Mouse (Mus musculus) right cerebral cortex, postnatal 36 days (tissue): ENCODE measurements around the gene Ephb1.

ENCODE experiments used
- DNase-seq, 2 experiments: peaks; one replicate each; pipeline ENCODE4 v3.0.0; 2022; ENCODE audit warnings: low spot score in 2 of 2, mixed read lengths in 1 of 2

Gene Ephb1

DNA sequence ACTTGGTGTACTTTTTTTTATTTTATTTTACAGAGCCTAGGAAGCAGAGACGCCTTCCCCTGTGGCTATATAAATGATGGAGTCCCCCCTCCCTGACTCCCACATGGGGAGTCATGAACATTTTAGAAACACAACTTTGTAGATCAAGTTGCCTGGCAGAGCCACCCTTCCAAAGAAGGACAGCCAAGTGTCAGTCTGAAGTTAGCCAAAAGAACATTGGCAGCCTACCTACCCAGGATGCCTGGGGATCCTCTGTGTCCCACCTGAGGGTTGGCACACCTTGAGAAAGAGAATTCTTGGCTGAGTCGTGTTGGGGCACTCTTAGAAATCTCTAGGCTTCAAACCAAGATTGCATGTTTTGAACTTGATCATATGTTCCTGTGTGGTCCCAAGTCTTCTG lies 360.4 kb downstream of the Ephb1 start:
- DNase-seq: no peak

- no peak for DNase-seq
These were observed 363.7 kb downstream of the Ephb1 start for GRCm38 (mm10) chr9:101990836-101991235.

DNA sequence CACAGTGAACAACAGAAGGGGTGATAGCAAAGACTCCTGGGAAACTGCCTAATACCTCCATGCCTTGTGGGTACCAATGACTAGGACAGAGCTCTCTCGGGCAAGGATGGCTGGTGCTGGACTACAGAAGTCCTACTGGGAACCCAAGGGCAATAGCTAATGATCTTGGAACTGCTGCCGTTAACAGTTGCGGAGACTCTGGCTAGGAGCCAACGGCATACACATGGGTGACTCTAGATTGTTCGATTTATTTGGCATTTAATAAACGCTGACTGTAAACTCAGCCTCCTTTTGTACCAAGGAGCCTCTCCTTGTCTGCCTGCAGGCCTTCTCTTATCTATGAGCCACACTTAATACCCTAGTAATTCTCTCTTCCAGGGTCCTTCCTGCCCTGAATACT lies 364.5 kb downstream of the Ephb1 start:
- DNase-seq: no peak

GRCm38 (mm10) chr9:101986910-101987309 lies 367.6 kb downstream of the Ephb1 start:
- DNase-seq: no peak

GRCm38 (mm10) chr9:101982378-101982777 lies 372.1 kb downstream of the Ephb1 start:
- DNase-seq: no peak

GRCm38 (mm10) chr9:101981161-101981560 lies 373.3 kb downstream of the Ephb1 start:
- DNase-seq: no peak

GRCm38 (mm10) chr9:101976884-101977465 lies 377.5 kb downstream of the Ephb1 start:
- no peak for DNase-seq

DNA sequence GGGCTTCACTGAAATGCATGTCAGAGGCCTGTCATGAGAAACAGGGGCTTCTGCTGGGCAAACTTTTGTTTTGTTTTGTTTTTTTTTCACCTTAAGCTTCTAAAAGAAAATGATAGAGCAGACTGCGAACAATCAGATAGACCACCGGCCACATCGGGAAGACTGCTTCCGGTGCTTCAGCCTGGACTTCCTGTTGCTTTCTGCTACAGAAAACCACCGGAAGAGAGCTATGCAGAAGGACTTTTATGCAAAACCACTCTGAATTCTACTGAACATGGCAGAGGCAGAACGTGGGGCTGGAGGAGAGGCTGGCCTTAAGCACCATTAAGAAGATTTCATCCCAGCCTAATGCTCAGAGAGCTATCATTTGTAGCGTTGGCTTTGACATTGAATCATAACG lies 382.2 kb downstream of the Ephb1 start:
- DNase-seq: no peak

DNA sequence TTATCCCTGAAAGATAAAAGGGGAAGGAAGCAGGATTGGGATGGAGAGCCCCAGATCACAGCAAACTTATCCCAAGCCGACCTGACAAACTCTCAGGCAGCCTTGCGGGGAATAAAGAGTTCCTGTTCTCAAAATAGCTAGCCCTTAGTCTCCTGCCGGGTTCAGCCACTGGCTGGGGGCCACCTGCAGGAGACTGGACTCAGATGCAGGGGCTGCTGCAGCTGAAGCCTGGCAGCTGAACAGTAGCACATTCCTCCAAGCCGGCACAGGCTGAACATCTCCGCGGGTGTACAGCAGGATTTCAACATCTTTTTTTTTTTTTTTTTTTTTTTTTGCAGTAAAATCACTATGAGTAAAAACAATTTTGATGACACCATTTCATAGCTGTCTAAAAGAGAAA lies 382.7 kb downstream of the Ephb1 start:
- DNase-seq: no peak

DNA sequence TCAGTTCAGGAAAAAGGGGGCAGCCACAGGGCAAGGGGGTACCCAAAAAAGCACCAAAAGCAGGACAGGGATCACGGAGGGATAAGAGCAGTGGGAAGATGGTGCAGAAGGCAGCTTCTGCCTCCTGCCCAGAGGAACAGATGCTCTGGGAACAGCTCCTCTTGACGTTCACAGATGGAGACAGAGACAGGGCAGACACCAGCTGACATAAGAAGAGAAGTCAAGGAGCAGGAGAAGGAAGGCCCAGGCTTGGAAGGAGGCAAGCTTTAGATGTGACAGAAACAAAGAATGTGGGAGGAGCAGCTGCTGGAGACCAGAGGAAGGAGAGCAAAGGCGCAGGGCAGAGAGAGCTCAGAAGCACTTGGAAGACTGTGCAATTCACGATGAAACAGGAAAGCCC lies 398.3 kb downstream of the Ephb1 start:
- no peak for DNase-seq

GRCm38 (mm10) chr9:101954529-101954928 lies 400.0 kb downstream of the Ephb1 start:
- no peak for DNase-seq

DNA sequence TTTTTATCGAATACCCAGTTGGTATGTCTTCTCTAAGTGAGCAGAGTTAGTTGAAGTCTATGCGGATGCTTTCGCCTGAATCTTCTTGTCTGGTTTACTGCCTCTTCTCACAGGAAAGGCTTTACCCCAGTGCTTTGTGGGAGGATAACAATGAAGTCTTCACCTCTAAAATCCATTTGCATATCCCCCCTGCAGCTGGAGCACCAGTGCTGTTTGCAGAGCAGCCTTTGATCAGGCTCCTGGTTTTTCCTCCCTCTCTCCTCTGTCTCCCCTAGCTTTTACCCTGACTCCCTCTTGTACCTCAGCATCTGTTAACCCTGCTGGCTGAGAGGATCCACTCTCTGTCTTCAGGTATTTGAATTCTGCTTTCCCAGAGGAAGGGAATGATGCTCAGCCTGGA lies 404.4 kb downstream of the Ephb1 start:
- no peak for DNase-seq

GRCm38 (mm10) chr9:101945814-101946213 lies 408.7 kb downstream of the Ephb1 start:
- no peak for DNase-seq

DNA sequence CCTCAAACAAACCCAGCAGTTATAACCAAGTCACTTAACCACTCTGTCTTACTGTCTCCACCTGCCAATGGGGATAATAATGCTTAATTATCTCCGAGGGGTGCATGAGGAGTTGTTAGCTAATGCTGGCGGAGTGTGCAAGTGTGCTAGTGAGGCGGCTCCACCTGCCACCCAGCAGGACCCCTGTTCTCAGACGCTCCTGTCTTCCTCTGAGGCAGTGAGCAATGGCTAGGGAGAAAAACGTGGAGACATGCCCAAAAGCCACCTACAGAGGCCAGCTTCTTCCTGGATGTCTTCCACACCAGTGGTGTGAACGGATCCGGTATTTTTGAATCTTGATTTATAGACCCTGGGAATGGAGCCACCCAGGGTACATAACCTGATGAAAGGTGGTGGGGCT lies 409.2 kb downstream of the Ephb1 start:
- no peak for DNase-seq

- no peak for DNase-seq
These were observed 412.3 kb downstream of the Ephb1 start for GRCm38 (mm10) chr9:101942058-101942669.

DNA sequence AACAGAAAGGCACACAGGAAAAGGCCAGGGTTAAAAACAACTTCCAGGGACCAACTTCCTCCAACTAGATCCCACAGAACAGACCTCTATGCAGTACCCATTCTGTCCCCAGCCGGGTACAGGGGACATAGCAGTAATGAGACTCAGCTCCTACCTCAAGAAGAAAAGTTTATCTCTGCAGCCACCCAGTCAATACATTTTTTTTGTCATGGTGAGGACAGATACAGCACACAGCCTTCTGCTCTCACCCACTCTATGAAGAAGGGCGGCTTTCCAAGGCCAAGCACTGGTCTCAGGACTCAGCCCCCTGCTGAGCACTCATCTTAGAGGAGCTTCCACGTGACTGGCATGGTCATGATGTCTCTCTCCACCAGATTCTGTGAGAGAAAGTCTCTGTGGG lies 414.3 kb downstream of the Ephb1 start:
- no peak for DNase-seq

DNA sequence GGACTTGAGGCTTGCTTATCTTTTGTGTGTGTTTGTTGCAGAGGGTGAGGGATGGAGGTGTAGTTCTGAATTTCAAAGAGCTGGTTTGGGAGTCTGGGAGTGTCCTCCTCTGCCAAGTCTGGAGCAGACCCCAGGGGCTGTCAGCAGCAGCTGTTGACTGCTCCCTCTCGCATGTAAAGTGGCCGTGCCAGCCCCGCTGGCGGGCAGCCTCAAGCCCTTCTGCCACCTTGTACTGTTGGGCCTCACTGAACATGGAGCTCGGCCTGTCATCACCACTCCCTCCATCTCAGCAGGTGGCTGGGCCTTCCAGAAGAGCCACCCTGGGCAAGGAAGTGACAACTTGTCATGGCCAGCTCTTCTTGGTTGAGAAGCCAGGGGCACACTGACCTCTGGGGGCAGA lies 415.5 kb downstream of the Ephb1 start:
- no peak for DNase-seq

GRCm38 (mm10) chr9:101938066-101938465 lies 416.4 kb downstream of the Ephb1 start:
- no peak for DNase-seq

- DNase-seq: no peak
These were observed 419.6 kb downstream of the Ephb1 start for GRCm38 (mm10) chr9:101934887-101935286.

GRCm38 (mm10) chr9:101933946-101934573 lies 420.4 kb downstream of the Ephb1 start:
- DNase-seq: no peak

GRCm38 (mm10) chr9:101924829-101925228 lies 429.7 kb downstream of the Ephb1 start:
- DNase-seq: no peak

- DNase-seq: no peak
These were observed 431.6 kb downstream of the Ephb1 start for GRCm38 (mm10) chr9:101922846-101923245.

DNA sequence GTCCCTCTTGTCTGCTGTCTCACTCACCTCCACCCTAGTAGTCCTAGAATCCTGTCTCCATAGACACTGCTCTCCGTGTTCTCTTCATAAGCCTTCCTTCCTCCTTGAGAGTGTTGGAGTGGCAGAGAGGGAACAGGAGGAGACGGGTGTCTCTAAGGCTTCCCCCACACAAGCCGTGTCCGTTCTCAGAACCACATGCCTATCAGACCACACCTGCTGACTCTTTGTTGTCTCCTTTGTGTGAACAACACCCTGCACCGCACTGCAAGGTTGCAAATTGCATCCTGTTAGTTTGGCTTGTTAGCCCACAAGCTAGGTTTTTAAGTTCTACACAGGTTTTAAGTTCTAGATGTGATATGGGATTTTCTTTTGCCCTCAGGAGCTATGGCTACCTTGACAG lies 435.2 kb downstream of the Ephb1 start:
- no peak for DNase-seq

- no peak for DNase-seq
These were observed 435.7 kb downstream of the Ephb1 start for GRCm38 (mm10) chr9:101918771-101919170.
